Mouse (Mus musculus) brain, adult 2 months (tissue): Measurements from ENCODE around the gene Slc6a18.
"Not testable (repeated sequence)": the region's sequence is repeated elsewhere in the genome, so short reads cannot be mapped to it uniquely, and the experiment has no call there.

Experiments used
- DNase-seq: peaks from one replicate; pipeline ENCODE4 v3.0.0; 2011; ENCODE audit warnings: low read depth, low spot score

The Slc6a18 gene

DNA sequence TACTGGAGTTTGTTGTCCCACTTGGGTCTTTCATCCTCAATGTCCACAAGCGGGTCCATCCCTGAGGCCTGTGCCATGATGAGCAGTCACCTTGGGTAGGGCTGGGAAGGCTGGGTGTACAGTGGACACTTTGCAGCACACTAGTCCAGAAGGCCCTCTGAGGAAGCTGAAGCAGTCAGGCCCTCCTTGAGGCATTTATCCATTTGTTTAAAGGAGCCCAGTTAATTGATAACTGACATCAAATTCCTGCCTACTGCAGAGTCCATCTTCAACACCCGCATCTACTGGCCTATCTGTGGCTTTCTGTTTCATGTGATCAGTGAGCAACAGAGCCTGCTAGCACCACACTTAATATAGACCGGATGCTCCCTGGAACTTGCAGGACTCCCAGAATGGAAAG is at the start of gene Slc6a18:
Slc6a18 (minus strand) TSS at position 171 of the 400 bp plus-strand sequence.
- DNase-seq = no peak

DNA sequence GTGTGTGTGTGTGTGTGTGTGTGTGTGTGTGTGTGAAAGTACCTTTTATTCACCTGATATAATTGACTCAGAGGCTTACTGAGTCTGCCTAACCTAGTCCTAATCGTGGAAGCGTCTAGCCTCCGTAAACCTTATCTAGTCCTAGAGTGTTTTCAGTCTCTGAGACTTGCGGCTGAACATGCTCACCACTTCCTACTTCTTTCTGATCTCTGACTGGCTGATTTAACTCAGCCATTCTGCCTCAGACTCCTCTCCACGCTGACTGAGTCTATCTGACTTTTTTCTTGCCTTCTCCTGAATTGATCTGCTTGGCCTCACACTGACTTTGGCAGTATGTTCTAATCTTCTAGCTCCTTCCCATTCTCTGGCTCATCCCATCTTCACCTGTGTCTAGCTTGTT is 47.5 kb upstream of the Slc6a18 start:
- no peak for DNase-seq

DNA sequence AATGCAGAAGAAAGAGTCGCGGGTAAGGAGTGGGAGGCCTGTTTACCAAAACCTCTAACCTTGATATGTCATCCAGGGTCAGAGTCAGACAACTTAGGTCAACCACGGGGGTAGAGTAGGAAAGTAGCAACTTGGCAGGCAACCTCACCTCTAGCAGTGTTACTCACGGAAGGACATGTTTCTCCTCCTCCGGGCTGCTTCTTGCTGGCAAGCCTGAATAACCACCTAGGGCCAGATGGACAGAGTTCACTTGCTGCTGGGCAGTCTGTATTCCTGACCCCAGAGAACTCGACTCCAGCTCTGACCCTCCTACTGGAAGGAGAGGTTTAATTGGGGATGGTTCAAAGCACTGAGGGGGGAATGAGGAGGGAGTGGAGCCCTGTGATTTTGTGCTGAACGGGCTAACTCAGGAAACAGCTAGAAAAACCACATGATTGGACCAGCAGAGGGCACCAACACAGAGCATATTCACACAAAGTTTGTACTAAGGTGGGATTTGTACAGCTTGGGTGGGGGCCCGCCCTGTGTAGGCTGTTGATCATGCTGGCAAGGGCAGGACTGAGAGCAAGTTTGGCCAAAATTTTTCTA is 45.4 kb upstream of the Slc6a18 start:
- DNase-seq = peak; percentile 35

DNA sequence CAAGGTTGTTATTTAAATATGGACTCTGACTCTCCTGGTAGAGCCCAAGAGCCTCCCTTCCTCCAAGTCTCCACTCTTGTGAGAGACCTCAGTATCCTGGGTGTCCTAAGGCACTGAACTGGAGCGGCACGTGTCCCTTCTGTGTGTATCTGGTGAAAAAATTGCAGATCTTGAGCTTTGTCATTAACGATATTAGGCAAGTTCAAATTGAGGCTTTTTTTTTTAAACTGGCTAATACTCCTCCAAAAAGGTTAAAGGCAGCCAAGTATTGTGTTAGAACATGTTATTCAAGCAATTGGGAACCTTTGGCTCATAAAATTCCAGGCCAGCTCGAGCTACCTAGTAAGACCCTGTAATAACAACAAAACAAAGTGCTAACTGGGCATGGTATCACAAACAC is 42.4 kb upstream of the Slc6a18 start:
- no peak for DNase-seq

DNA sequence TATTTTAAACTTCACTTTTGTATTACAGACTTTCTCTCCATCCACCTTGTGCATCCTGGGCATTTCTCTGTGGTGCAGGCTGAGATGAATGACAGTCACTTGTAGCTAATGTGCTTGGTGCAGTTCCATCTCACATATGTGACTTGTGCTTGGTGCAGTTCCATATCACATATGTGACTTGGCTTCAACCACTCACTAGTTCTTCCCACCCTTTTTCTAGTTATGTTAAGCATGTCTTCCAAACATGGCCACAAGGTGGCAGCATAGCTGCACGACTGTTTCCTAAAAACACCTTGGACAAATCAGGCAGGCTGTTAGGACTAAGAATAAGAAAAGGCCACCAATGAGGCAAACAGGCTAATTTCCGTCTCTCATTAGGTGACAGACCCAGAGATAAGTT is 40.4 kb upstream of the Slc6a18 start:
- peak; percentile 89 for DNase-seq

DNA sequence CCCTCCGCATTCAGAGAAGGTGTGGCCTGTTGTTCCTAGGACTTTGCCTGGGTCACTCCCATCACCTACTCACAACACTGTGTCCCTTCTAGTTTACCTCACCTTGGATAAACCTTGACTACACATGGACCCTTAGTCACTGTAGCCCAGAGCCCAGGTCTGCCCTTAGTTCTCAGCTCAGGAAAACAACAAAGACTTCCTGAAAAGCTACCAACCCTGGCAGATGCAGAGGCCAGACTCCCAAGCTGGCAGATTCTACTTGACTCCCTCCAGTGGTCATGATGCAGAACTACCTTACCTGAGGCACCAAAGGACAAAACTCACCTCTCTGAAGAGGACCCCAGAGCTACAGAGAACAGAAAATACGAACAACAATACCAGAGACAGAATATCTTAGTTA is 36.2 kb upstream of the Slc6a18 start:
- DNase-seq = peak; percentile 36

DNA sequence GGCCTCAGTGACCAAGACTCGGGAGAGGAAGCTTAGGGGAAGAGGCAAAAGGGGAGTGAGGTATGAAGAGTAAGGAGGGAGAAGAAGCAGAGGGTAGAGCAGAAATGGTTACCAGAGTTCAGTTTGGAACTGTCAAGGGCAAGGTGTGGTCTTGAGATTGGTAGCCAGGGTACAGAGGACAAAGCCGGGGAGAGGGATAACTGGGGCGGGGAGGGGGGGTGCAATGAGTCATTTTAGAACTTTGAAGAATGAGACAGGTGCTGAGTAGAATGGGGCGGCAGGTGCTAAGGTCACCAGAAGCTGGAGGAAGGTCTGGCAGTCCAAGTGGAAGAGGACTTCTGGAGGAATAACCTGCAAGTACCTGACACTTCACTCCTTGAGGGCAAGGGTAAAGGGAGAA is 35.4 kb upstream of the Slc6a18 start:
- no peak for DNase-seq

DNA sequence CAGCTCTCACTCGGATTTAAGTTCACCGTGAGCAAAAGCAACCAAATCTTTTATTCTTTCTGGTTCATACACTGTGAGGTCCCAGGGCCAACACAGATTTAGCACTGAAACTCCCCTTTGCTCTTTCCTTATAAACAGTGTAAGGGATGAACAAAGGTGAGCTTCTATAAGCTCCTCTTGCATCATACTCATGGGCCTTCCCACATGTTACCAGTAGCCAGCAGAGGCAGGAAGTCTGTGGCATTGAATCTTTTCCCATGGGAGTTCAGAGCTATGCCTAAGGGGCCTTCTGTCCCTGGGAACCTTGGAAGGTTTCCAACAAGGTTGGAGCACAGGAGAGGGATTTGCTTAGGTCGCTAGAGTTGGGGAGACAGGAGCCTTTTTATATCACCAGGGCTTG is 34.4 kb upstream of the Slc6a18 start:
- DNase-seq = no peak

DNA sequence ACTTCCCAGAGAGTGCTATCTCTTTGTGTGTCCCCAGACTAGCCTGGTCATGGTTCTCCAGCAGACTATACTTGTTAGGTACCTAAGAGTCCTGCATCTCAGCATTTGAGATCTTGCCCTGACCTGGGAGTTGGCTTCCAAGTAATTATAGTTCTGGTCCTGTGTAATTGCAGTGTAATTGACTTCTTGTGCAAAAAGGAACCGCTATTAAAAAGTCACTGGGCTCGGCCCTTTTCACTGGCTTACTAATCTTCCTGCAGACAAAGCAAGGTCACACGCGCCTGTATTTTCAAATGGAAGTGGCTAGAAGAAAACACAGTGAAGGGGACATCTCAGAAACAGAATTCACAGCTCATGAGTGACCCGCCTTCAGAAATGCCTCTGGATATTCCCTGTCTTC is 34.0 kb upstream of the Slc6a18 start:
- no peak for DNase-seq

DNA sequence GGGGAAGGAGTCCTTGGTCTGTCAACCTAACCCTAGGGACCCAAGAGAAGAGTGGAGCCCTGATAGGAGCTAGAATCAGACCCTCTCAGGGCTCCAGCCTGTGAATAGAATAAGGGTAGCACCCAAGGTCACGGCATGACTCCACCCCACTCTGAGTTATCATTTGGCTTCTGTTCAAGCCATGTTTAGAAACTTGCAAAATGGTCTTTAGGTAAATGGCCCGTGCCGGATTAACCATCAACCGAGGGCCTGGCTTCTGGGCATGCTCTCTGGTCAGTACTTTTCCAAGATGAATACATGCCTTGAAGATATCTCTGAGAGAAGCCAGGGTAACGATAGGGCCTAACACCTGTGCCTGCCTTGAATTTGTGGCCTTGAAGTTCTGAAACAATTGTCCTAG is 33.4 kb upstream of the Slc6a18 start:
- no peak for DNase-seq

DNA sequence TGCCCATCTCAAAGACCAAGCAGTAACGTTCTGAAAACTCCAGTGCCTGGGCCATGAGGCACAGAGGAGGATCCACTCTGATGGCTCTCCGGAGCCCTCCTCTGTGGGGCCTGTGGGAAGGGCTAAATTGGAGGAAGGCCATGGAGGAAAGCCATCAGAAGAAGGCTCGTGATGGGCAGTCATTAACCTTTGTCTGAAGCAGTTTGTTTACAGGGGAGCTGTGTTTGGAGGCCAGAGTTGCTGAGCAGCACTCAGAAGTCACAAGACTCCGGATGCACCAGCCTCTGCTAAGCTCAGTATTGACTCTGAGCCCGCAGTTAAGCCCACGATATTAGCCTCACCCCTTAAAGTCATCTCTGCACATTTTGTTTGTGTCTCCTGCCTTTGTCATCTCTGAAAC is 31.7 kb upstream of the Slc6a18 start:
- DNase-seq = no peak

DNA sequence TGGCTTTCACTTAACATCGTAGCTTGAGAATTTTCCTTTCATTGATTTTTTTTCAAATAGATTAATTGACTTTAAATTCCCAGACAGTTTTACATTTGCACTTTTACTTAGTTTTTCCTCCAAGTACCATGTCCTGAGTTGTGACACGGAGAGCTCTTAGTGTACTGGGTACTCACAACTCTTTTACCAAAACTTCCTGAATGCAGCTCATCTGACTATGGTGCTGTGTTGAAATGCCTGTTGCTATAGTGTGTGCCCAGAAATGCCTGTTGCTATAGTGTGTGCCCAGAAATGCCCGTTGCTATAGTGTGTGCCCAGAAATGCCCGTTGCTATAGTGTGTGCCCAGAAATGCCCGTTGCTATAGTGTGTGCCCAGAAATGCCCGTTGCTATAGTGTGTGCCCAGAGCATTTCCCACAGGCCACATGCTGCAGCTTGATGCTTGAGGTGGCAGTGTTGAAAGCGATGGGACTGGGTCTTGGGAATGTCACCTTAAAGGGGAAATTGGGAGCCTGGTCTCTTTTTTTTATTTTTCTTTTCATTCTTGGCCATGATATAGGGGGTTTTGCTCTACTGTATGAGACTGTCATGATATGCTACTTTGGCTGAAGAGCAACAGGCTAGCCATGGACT is 27.0 kb upstream of the Slc6a18 start, which contains the start of gene Slc6a19:
Slc6a19 (minus strand) TSS at position 172 of the 632 bp plus-strand sequence.
- DNase-seq = no peak

DNA sequence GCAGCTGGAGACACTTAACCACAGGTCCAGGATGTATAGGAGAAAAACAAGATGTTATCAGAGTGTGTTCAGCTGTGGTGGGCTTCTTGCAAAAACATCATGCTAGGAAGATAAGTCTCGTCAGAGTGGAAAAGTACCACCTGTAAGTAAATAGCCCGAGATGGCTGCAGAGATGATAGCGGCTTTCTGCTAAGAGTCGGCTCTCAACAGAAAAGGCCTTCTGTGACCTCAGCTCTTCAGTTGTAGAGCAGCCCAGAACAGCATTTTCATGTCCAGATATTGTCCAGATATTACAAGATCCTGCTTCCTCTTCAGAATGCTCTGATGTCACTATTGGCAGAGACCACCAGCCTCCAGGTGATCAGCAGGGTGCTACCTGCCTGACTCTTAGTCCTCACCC is 25.7 kb upstream of the Slc6a18 start:
- not testable (repeated sequence) for DNase-seq

DNA sequence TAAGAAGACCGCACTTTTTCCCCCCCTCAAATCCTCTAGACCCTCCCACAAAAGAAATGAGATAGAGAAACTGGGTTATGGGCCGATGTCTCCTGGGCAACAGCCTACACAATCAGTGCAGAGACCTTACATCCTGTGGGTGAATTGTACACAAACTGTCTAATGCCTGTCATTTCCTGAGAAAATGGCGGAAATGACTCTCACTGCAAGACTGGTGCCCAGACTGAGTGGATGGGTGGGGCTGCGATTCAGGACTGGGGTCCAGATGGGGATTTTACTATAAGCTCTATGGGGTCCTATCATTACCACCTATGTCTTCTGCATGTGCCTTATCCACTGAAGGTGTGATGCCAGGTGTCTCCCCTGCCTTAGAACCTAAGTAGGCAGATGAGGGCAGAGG is 25.0 kb upstream of the Slc6a18 start:
- DNase-seq = no peak

DNA sequence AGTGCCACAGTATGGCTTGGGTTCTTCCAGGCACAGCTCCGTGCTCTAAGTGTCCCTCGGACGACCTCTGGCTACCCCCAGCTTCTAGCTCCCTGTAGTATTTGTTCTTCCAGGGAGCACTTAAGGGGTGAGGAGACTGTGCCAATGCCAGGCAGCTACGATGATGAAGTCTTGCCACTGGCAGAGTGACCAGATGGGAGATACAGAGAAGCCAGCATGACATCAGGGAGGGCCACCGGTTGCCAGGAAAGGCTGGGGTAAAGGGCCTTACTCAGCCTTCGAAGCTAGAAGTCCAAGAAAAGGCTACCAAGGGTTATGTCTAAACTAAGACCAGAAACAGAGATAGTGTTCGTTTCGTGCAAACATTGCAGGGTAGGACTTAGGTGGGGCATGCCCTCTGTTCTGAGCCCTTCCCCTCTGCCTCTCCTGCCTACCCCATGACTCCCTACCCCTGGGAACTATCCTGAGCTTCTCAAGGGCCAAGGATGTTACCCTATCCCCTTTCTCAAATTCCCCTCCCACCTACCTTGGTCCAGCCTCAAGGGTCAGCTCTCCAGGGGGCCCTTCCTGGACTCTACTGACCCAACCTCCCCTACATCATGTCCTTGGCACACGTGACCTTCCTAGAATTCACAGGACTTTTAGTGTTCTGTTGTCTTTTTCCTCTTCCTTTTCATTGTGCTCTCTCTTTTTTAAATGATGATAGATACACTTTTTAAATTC is 23.5 kb upstream of the Slc6a18 start:
- DNase-seq = no peak

DNA sequence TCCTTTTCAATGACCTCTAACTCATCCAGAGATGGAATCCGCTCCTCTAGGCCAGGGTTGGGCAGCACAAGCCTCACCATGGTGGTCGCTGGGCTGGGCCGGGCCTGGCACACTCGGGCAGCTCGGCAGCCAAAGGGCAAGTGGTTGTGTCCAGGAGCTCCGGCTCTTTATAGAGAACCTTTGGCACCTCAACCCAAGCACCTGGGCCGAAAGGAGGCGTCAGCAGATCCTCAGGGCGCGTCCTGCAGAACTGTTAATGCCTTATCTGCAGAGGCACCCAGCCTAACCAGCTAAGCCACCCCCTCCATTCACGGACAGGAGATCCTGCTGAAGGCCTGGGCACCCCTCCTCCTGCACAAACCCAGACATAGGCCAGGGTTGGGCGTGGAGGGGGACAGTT is 22.7 kb upstream of the Slc6a18 start:
- no peak for DNase-seq

DNA sequence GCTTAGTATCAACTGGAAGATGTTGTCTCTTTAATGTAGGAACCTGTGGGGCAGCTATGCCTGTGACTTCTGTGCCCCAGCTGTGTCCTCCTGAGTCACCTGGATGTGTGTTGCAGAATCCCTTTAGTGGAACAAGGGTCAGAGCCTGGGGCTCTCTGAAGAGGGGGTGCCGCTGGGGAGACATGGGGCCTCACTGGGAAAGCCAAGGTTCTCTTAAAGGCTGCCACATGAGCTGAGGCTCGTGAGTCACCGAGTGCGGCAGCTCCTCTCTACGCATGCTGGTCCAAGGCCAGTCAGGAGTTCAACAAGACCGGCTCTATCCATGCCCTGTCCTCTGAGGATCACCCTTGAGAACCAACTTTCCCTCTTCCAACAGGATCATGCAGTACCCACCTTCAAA is 21.9 kb upstream of the Slc6a18 start:
- DNase-seq = no peak

DNA sequence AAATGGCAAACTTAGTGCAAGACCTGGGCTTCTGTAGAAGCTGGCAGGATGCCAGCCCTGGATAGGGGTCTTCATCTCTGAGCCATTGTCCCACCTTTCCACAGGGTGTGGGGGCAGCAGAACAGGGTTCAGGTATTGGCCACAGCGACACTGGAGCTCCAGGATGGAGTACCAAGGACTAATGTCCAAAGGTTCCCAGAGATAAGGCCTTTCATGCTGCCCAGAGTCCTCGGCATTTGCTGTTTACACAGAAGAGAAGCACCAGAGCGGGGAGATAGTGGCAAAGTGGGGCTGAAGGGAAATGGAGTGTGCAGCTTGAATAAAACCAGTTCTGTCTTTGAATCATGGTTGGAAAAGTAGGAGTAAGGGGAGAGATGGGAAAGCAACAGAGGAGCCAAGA is 18.7 kb upstream of the Slc6a18 start:
- DNase-seq = no peak

DNA sequence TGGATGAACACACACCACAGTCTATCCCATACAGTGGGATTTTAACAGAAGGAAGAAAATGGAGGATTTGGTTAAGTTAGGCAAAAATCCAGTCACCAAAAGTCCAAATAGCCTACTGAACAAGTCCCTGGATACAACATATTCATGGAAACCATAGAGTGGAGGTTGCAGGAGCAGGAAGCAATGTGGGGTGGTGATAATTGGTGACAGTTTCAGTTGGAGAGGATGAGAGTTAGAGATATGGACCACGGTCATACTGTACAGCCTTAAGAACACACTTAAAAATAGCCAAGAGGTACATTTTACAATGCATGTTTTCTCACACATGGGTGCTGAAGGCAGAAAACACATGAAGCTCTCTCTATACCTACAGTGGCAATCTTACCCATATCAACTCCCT is 17.1 kb upstream of the Slc6a18 start:
- no peak for DNase-seq

DNA sequence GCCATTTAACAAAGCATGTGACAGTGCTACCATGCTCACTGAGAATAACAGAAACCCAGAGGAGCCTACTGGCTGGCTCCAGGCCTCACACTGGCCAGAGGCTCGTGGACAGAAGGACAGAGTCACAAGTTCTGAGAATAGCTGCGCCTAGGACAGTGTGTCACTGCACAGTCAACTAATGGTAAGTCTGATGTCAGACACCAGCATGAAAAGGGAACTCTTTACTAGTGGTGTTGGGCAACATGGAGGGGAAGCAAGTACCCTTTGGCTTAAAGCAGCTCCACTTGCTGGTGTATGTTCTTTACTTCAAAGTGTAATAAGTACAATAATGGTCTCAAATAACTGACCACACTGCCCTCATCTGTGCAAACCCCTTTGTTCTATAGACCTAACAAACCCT is 15.5 kb upstream of the Slc6a18 start:
- no peak for DNase-seq

DNA sequence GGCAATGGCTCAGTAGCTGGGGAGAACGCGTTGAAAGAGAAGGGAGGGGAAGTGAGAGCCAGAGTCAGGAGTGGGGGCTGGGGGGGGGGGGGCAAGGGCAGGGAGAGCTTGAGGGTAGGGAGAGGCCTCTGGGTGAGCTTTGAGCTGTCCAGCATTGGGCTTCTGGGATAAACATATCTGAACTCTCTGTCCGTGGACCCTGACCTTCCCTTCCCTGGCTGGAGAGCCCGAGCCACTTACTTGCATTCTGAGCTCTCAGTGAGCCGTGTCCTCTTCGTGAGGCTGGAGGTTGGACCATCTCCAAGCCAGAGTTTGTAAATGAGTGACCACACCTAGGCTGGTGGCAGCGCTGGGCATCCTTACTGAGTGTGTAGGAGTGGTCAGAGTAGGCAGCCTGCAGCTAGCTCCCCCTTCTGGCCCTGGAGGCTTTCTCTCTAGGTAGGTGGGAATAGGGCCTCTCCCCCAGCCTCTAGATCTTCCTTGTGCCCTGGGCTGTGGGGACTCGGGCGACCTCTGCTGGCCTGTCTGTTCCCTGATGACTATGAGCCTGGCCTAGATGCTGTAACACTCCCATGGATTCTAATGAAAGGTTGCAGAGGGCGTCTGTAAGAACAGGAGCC is 14.5 kb upstream of the Slc6a18 start:
- peak; percentile 49 for DNase-seq

DNA sequence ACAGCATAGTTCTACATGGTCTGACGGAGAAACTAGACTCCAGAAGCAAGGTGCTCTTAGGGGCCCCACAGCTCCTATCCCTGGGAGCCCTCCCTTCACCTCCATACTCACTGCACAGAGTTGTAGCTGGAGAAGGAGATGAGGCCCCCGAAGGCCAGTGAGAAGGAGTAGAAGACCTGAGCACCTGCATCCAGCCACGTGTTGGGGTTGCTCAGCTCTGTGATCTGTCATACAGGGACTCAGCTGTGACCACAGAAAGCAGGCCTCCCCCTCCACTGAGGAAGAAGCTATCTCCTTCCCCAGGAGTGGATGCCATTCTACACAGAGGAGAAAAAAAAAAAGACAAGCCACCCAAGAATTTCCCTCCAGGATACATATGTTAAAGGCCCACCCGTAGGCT is 11.1 kb upstream of the Slc6a18 start:
- no peak for DNase-seq

DNA sequence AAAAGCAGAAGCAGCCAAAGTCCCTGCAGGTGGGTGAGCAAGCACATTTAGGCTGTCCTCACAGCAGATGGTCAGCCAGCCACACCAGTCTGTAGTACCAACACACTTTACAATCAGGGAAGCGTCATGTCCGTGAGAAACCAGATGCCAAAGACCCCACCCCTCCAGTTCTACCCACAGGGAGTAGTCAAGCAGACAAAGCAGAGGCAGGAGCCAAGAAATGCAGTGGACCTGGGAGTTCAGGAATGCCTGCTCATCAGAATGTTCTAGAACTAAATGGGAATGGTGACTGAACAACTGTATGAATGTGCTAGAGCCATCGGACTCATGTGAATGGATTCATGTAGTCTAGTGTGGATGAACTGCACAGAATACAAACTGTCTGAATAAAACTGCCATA is 9.8 kb upstream of the Slc6a18 start:
- no peak for DNase-seq
